Mouse (Mus musculus) B cell, adult 67 days (primary cell): ENCODE results near the gene Rpp40. TPM values are rescaled to one million over a fixed set of nuclear protein-coding genes. Genes with fewer than 3 reads are reported as not detected.

Experiments used
- total RNA-seq, 2 experiments: library from RNA; stranded (reverse); gene quantifications; 4 replicates each; pipeline ENCODE4 v1.2.4; 2023

Rpp40 gene
- total RNA-seq = 10 to 100 TPM in 1 of 2 experiments, 1 to 10 TPM in 1; 9.1 to 14.7 TPM

GRCm38 (mm10) chr13:35905879-35906481 is at the start of gene Rpp40:
Rpp40 (minus strand) TSS chr13:35906359.

Other genes starting within 250 kb of the Rpp40 start
- gene Cdyl, start 246.5 kb downstream of the Rpp40 start, total RNA-seq = 10 to 100 TPM; 22.8 to 24.5 TPM
- not detected for gene Ppp1r3g, start 52.5 kb upstream of the Rpp40 start, total RNA-seq
- 10 to 100 TPM; 40.5 to 52.1 TPM for gene Fars2, start 211.1 kb upstream of the Rpp40 start, total RNA-seq
- 1 to 10 TPM; 6.1 to 9.2 TPM for gene Lyrm4, start 211.2 kb upstream of the Rpp40 start, total RNA-seq